Mouse (Mus musculus) embryonic fibroblast, embryonic 13.5 days (primary cell): ENCODE data around the gene Otulinl.

ENCODE experiments used
- CTCF ChIP-seq: IDR thresholded peaks from 2 replicates; pipeline ENCODE4 v1.5.1; 2011; ENCODE audit warnings: mild to moderate bottlenecking, control low read depth, low read length, moderate library complexity, borderline replicate concordance; ENCODE audit not compliant: insufficient read depth
- POLR2A ChIP-seq: IDR thresholded peaks from 2 replicates; pipeline ENCODE4 v1.6.1; 2011; ENCODE audit warnings: low read depth, mild to moderate bottlenecking, control low read depth, low read length, moderate library complexity

DNA sequence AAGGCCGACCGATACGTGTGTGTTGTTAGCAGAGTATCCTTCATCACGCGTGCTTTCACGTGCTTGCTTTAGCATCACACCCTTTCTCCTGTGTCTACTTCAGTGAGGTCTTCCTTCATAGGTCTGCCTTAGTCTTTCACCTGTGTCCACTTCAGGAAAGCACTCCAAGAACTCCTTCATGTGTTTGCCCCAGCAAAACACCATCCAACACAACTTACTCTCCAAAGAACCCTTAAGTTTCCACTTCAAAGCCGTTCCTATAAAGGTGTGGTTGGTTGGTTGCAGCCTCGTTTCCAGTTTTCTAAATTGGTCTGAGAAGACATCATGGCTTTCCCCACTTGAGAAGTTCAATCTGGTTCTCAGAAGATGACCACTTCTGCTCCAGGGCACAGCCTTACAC lies 34.7 kb downstream of the Otulinl start:
- TF ChIP-seq POLR2A, result no peak
- no peak for TF ChIP-seq CTCF
